Mouse (Mus musculus) ES-Bruce4 (cell line): ENCODE results near the gene Nubp1.

Experiments
- CTCF ChIP-seq: IDR thresholded peaks from one replicate; pipeline ENCODE4 v1.8.1; 2011; ENCODE audit warnings: low read depth, low read length
- EP300 ChIP-seq: IDR thresholded peaks from 2 replicates; pipeline ENCODE4 v1.6.1; 2011; ENCODE audit warnings: low read depth, low read length; ENCODE audit not compliant: insufficient read depth

- TF ChIP-seq CTCF (no peak), EP300 (no peak)
Measured at GRCm38 (mm10) chr16:10436166-10436565, 24.4 kb downstream of the Nubp1 start.
